Mouse (Mus musculus) gastrocnemius, adult 2 months (tissue): ENCODE data around the gene Tet1. TPM values are rescaled to one million over a fixed set of nuclear protein-coding genes. Genes with fewer than 3 reads are reported as not detected.

Experiments used
- DNase-seq: peaks from one replicate; pipeline ENCODE4 v3.0.0; 2022
- H3K27ac ChIP-seq: fragments of 200-600 bp; 2 replicates; pipeline ENCODE4 v1.8.1; 2022; ENCODE audit warnings: mild to moderate bottlenecking
- H3K4me3 ChIP-seq: fragments of 200-600 bp; 2 replicates; pipeline ENCODE4 v1.8.1; 2022; ENCODE audit warnings: mild to moderate bottlenecking, moderate library complexity
- CTCF ChIP-seq: fragments of 200-600 bp; IDR thresholded peaks from 2 replicates; pipeline ENCODE4 v1.8.1; 2022; ENCODE audit warnings: antibody characterized with exemption, mild to moderate bottlenecking, moderate library complexity
- intact Hi-C: fragments of 180-260 bp; cut with DNase I; formaldehyde crosslinking; loops from one replicate; pipeline ENCODE4 v1.15.1; 2025
- total RNA-seq, 2 experiments: library from RNA; stranded (reverse); gene quantifications; 2 replicates each; pipeline ENCODE4 v1.2.3; 2021

Gene Tet1
- total RNA-seq, 2 experiments from 2014 or later = 2.1 to 2.7 TPM

DNA sequence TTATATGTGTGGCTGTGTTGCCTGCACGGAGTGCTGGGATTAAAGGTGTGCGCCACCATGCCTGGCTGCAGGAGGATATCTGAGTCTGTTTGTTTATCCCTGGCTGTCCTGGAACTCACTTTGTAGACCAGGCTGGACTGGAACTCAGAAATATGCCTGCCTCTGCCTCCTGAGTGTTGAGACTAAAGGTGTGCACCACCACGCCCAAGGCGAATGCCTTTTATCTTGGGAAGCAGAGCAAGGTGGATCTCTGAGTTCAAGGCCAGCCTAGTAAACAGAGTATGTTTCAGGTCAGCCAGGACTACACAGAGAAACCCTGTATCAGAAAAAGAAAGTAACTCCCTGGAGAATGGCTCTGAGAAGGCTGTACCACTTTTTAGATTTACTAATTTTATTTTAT lies 8.7 kb downstream of the Tet1 start:
- Histone ChIP-seq H3K4me3 (no peak overlapping the region), H3K27ac (no peak overlapping the region)
- no peak for DNase-seq
- intact Hi-C loops = no loop called here
- no peak for TF ChIP-seq CTCF

GRCm38 (mm10) chr10:62898061-62898460 lies 10.7 kb downstream of the Tet1 start:
- no peak overlapping the region for H3K4me3 ChIP-seq

DNA sequence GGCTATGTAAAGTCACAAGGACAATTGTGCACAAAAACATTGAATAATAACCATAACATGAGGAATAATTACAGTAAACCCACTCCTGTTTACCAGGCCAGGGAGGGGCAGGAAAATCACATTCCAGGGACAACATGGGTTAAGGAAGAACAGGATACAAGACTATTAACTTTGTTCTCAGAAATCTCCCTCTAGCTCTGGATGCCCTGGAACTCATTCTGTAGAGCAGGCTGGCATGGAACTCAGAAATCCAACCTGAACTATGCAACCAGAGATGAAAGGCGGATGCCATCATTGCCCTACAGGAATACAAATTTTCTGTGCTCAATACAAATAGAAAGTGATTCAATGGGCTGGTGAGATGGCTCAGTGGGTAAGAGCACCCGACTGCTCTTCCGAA lies 11.4 kb downstream of the Tet1 start:
- no peak for TF ChIP-seq CTCF
- intact Hi-C loops = no loop called here
- no peak overlapping the region for H3K4me3 ChIP-seq

More at GRCm38 (mm10) chr10:62898061-62898460, 10.7 kb downstream of the Tet1 start:
- intact Hi-C loops = no loop called here
- no peak for DNase-seq
- no peak for TF ChIP-seq CTCF
- no peak overlapping the region for H3K27ac ChIP-seq

DNA sequence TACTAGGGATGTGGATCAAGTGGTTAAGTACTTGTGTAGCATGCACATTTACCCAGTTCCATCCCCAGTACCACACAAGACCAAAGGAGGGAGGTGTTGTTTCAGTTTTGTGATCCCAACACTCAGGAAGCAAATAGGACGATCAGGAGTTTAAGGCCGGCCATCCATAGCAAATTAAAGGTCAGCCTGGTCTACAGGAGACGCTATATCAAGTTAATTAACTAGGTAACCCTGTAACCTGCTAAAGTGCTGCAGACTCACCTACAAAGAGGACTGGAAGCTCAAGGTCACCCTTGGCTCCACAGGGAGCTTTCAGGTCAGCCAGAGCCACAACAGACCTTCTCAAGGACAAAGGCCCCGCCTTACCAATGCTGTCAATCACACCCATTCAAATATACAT lies 12.0 kb downstream of the Tet1 start:
- no peak for DNase-seq
- intact Hi-C loops = no loop called here
- H3K27ac ChIP-seq = no peak overlapping the region
- no peak overlapping the region for H3K4me3 ChIP-seq
- peak; percentile 29; the same call in 1 of the 2 replicates for TF ChIP-seq CTCF

More for the DNA sequence above, 11.4 kb downstream of the Tet1 start:
- H3K27ac ChIP-seq = no peak overlapping the region
- DNase-seq = no peak

DNA sequence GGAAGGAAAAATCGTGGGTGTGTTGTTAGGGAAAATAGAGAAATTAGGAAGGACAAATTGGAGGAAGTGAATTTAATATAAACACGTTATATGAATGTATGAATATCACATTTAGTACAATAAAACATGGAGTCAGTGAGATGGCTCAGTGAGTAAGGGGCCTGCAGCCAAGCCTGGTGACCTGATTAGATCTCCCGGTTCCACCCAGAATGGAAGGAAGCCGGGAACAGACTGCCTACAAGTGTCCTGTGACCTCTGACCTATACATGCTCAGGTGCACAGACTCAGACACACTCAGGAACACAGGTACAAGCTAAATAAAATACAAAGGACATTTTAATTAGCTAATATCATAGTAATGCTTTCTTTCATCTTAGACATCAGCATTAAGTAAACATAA lies 12.8 kb downstream of the Tet1 start:
- intact Hi-C loops = no loop called here

GRCm38 (mm10) chr10:62895386-62895785 lies 13.4 kb downstream of the Tet1 start:
- Histone ChIP-seq H3K4me3 (no peak overlapping the region), H3K27ac (no peak overlapping the region)
- intact Hi-C loops = no loop called here
- no peak for DNase-seq
- no peak for TF ChIP-seq CTCF

More for the DNA sequence above, 12.8 kb downstream of the Tet1 start:
- DNase-seq = no peak
- no peak for TF ChIP-seq CTCF
- H3K4me3 ChIP-seq = no peak overlapping the region
- H3K27ac ChIP-seq = no peak overlapping the region

DNA sequence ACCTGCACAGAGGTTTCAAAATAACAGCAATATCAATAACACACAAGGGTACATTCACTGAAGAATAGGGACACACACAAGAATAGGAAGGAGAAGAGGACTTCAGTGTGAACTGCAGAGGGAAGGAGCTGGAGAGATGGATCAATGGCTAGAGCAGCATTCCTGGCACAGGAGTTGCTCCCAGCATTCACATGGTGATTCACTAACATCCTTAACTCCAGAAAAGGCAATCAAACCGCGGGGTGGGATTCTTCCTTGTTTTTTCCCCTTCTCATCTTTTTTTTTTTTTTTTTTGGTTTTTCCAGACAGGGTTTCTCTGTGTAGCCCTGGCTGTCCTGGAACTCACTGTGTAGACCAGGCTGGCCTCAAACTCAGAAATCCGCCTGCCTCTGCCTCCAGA lies 14.3 kb downstream of the Tet1 start:
- no peak overlapping the region for H3K4me3 ChIP-seq
- intact Hi-C loops = no loop called here
- TF ChIP-seq CTCF = no peak
- no peak for DNase-seq
- no peak overlapping the region for H3K27ac ChIP-seq

DNA sequence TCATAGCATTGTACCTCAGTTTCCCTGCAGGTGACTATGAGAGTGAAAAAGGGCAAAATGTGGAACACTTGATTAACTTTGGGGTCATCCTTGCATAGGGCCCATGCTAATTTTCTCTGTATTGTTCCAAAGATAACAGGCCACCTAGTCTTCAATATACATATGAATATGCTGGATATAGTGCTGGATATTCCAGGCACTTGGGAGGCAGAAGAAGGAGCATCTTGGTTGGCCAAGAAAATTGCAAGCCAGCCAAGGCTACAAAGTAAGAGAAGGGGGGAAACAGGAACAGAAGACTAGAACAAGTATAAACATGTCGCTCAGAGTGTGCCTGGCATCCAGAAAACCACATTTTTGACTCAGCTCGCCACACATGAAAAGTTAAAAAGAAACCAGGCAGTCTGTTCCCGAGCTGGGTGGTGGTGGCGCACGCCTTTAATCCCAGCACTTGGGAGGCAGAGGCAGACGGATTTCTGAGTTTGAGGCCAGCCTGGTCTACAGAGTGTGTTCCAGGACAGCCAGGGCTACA lies 15.4 kb downstream of the Tet1 start:
- intact Hi-C loops = no loop called here
- H3K4me3 ChIP-seq = no peak overlapping the region
- H3K27ac ChIP-seq = no peak overlapping the region
- no peak for DNase-seq
- no peak for TF ChIP-seq CTCF

DNA sequence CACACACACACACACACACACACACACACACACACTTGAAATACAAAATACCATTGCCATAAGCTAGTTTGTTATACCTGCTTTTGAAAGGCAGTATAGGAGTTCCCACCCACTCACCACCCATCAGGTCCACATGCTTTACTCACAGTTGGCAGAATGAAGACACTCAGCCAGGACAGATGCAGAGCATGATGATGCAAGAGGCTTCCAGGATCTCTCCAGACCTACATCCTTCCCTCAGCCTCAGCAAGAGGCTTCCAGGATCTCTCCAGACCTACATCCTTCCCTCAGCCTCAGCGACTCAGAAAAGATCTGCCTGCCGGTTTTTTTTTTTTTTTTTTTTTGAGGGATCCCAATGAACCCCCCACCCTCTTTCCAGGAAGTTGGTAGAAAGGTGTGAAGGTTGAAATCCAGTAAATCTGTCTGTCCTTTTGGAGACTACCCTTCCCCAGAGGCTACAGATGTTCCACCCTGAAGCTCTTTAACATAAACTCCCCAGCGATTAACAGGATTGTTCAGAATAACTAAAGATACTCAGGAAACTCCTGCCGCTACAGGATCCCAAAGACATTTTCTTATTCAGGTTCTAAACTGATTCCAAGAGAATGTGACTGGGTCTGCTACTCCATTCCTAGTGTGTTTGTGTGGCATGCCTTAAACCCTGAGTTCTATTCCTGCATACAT lies 16.1 kb downstream of the Tet1 start:
- intact Hi-C loops = no loop called here
- Histone ChIP-seq H3K27ac (no peak overlapping the region), H3K4me3 (no peak overlapping the region)
- no peak for DNase-seq
- TF ChIP-seq CTCF = no peak

GRCm38 (mm10) chr10:62891025-62891424 lies 17.8 kb downstream of the Tet1 start:
- TF ChIP-seq CTCF = no peak
- Histone ChIP-seq H3K27ac (no peak overlapping the region), H3K4me3 (no peak overlapping the region)
- no peak for DNase-seq
- intact Hi-C loops = no loop called here

DNA sequence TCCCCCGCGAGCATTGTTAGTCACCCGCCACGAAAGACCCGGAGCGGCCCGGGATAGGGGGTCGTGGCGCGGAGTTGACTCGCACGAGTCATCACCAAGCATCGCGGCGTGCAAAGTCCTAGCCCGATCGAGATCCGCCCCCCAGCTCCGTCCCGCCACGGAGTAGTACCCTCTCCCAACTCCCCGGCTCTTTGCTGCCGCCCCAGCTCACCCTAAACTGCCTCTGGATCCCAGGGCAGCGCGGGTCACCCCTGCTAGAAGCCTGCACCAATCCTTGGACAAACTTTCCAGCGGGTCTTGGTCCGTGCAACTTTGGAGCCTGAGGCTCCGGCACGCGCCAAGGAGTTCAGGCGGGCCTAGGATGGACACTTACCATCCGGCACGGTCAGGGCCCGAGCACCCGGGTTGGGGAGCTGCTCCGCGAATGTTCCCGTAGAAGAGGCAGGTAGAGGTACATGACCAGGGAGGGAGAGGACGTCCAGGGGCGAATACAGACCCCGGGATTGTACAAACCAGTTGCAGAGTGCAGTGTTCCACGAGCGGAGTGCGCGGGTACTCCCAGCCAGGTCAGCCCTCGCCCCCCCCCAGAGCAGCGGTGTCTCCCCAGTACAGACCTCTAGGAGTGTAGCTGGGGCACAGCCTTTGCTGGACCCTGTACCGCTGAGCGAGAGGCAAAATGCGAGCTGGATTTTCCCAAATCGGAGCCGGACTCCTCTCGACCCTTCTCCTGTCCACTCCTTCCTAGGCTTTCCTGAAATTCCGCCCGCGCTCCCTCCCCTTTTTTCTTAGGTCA lies 21.8 kb downstream of the Tet1 start:
- peak; percentile 58 for DNase-seq
- H3K4me3 ChIP-seq = peak overlapping the region; percentile 85
- TF ChIP-seq CTCF = no peak
- peak overlapping the region; percentile 35; the same call in 1 of the 2 replicates for H3K27ac ChIP-seq
- intact Hi-C loops = loop anchor here (1.0 kb wide), 1 partner anchor 22 kb away; no protein-coding TSS in a partner anchor

GRCm38 (mm10) chr10:62885969-62886798 lies 22.6 kb downstream of the Tet1 start:
- intact Hi-C loops = no loop called here
- Histone ChIP-seq H3K27ac (peak overlapping the region; percentile 39), H3K4me3 (peak overlapping the region; percentile 85)
- peak; percentile 22 for DNase-seq
- TF ChIP-seq CTCF = no peak
